Mouse (Mus musculus): ENCODE data around the gene Kirrel. TPM values are rescaled to one million over a fixed set of nuclear protein-coding genes. Genes with fewer than 3 reads are reported as not detected.

Gene Kirrel
- polyA plus RNA-seq, 1 experiment from 2014 or later: 3.5 TPM

DNA sequence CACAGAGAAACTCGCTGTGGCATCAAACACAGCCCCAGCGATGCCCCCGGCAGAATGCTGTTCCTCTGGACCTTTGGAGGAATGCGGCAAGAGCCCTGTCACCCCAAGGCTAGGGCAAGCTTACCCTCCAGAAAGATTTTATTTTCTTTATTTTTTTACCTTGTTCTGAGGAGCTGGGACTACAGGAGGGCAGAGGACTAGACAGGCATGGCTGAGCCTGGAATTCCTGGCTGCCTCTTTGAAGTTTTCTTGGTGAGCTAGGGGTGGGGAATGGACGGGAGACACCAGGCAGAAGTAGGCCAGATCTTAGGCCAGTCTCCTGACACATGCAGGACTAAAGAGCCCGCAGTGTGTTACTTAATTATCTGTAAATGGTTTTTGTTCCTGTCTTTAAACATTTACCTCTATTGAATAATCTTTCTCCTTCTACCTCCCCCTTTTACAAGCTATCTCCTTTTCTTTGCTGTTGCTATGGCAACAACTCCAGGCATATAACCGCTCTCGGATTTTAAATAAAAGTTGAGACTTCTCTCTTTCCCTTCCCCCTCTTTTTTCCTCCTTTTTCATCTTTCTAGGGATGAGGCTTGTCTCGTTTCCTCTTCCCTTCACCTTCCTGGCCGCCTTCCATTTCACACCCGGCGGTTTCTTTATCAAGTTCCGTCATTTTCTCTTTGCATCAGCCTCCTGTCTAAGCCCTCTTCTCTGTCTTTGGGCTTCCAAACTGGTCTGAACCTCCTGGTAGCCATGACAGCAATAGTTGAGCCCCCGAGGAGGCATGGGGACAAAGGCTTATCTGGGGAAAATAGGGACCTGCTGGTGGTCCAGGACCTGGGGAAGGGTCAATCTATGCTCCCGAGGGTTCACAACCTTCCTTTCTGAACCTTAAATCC is 19.9 kb downstream of the Kirrel start:
- no peak overlapping the region for H3K4me3 ChIP-seq (ENCODE audit: low read depth, low read length)
- no peaks in the 10 kb centered on the region for H3K9me3 ChIP-seq (ENCODE audit: low read length)
- H3K27me3 ChIP-seq (replicated peaks; ENCODE audit: insufficient read depth, low read length): no peaks in the 10 kb centered on the region
- DNase-seq (ENCODE audit: low spot score): no peak
- no peaks in the 10 kb centered on the region for H3K36me3 ChIP-seq (ENCODE audit: insufficient read depth, low read length)
- ATAC-seq: no peak
- 33% methylated on average over 15 of the region's 15 CpGs for WGBS
- no peak overlapping the region for H3K9ac ChIP-seq (replicated peaks; ENCODE audit: low read depth)
- no peak overlapping the region for H3K27ac ChIP-seq (ENCODE audit: low read length)
- TF ChIP-seq EP300 (IDR thresholded peaks at IDR 0.05) (no peak), CTCF (IDR thresholded peaks at IDR 0.05) (no peak)
- H3K4me1 ChIP-seq (ENCODE audit: insufficient read depth, low read depth, low read length): peaks cover 39% of the 10 kb centered on the region
- no peak overlapping the region for H3K4me2 ChIP-seq (replicated peaks; ENCODE audit: low read depth, low read length)

DNA sequence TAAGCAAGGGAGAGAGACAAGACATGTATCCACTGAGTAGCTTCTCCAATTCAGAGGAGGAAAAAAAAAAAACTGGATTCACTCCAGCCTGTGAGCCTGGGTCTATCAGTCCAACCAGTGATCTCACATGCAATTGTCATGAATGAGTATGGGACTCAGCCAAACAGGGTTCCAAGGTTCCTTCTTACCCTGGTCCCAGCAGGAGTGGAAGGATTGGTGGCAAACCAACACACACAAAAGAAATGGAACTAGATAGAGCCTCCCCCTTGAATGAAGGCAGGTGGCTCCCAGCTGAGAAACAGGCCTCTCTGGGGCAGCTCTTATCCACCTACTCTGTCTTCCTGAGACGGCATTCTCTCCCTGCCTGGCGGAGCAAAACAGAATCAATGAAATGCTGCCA is 21.5 kb downstream of the Kirrel start:
- DNase-seq (ENCODE audit: low spot score): peak; percentile 42

DNA sequence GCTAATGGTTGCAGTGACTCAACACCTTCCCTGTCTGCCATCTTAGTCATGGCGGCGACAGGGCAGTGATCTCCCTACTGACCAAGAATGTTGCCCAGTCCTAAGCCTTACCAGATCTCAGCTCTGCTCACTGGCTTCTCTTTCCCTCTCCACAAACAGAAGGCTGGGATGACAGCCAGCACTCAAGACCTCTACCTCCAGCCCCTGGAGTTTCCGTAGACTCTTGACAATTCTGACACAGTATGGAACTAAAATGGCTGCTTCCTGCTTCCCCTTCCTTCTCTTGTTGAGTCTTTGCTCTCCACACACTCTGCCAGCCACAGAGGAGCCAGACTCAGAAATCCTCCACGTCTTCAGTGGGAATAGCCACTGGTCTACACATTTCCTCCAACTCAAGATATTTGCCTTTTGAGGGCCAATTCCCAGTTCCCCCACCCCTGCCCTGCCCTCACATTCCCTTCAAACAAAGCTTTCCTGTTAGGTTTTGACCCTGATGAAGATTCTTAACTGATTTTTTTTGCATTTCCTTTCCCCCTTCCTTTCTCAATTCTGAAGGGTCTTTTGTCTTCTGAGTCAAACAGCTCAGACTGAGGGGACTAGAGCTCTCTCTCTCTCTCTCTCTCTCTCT is 22.3 kb downstream of the Kirrel start:
- Histone ChIP-seq H3K4me1 (ENCODE audit: insufficient read depth, low read depth, low read length) (peaks cover 33% of the 10 kb centered on the region), H3K27ac (ENCODE audit: low read length) (peak overlapping the region; percentile 72), H3K4me3 (ENCODE audit: low read depth, low read length) (no peak overlapping the region), H3K27me3 (replicated peaks; ENCODE audit: insufficient read depth, low read length) (no peaks in the 10 kb centered on the region), H3K36me3 (ENCODE audit: insufficient read depth, low read length) (no peaks in the 10 kb centered on the region), H3K4me2 (replicated peaks; ENCODE audit: low read depth, low read length) (no peak overlapping the region), H3K9ac (replicated peaks; ENCODE audit: low read depth) (no peak overlapping the region), H3K9me3 (ENCODE audit: low read length) (no peaks in the 10 kb centered on the region)
- TF ChIP-seq CTCF (IDR thresholded peaks at IDR 0.05) (no peak), EP300 (IDR thresholded peaks at IDR 0.05) (no peak)
- 43% methylated on average over 4 of the region's 4 CpGs for WGBS
- ATAC-seq (peak; percentile 4; the same call in 1 of the 2 replicates), DNase-seq (ENCODE audit: low spot score) (no peak)

More for the DNA sequence above, 21.5 kb downstream of the Kirrel start:
- 32% methylated on average over 2 of the region's 2 CpGs for WGBS
- Histone ChIP-seq H3K36me3 (ENCODE audit: insufficient read depth, low read length) (no peaks in the 10 kb centered on the region), H3K9me3 (ENCODE audit: low read length) (no peaks in the 10 kb centered on the region), H3K4me3 (ENCODE audit: low read depth, low read length) (no peak overlapping the region), H3K27me3 (replicated peaks; ENCODE audit: insufficient read depth, low read length) (no peaks in the 10 kb centered on the region), H3K4me2 (replicated peaks; ENCODE audit: low read depth, low read length) (no peak overlapping the region), H3K9ac (replicated peaks; ENCODE audit: low read depth) (no peak overlapping the region), H3K27ac (ENCODE audit: low read length) (peak overlapping the region; percentile 47; the same call in 1 of the 2 replicates), H3K4me1 (ENCODE audit: insufficient read depth, low read depth, low read length) (peaks cover 34% of the 10 kb centered on the region)
- TF ChIP-seq CTCF (IDR thresholded peaks at IDR 0.05): no peak
- TF ChIP-seq EP300 (IDR thresholded peaks at IDR 0.05): no peak
- no peak for ATAC-seq

DNA sequence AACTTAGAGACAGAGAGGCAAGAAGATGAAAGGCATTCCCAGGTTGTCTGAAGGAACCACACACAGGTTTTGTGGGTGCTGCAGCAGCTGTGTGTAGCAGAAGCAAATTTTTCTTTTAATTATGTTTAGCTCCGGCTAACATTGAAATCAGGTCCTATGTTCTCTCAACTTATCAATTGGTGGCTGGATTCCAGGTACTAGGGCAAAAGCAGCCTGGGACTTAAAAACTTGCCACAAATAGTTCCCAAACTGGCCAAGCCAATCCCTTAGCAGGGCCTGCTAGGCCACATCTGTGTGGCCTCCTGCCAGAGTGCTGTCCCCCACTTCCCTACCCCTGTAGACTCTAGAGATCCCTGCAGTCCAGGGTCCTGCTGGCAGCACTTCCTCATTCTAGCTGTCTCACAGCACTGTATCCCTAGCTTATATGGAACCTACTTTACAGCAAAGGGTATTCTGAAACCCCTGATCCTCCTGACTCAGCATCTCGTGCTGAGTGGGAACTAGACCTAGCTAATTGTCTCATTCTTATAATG is 23.2 kb downstream of the Kirrel start:
- TF ChIP-seq CTCF (IDR thresholded peaks at IDR 0.05) (no peak), EP300 (IDR thresholded peaks at IDR 0.05) (no peak)
- DNase-seq (ENCODE audit: low spot score): no peak
- H3K9me3 ChIP-seq (ENCODE audit: low read length): no peaks in the 10 kb centered on the region
- peak overlapping the region; percentile 34 for H3K4me2 ChIP-seq (replicated peaks; ENCODE audit: low read depth, low read length)
- H3K27ac ChIP-seq (ENCODE audit: low read length): peak overlapping the region; percentile 93
- H3K36me3 ChIP-seq (ENCODE audit: insufficient read depth, low read length): no peaks in the 10 kb centered on the region
- peaks cover 33% of the 10 kb centered on the region for H3K4me1 ChIP-seq (ENCODE audit: insufficient read depth, low read depth, low read length)
- 57% methylated on average over 2 of the region's 2 CpGs for WGBS
- 0 out of 2 replicates have a peak overlapping the region, but pooled peaks have one; percentile 29 for H3K9ac ChIP-seq (replicated peaks; ENCODE audit: low read depth)
- no peaks in the 10 kb centered on the region for H3K27me3 ChIP-seq (replicated peaks; ENCODE audit: insufficient read depth, low read length)
- no peak overlapping the region for H3K4me3 ChIP-seq (ENCODE audit: low read depth, low read length)
- no peak for ATAC-seq

DNA sequence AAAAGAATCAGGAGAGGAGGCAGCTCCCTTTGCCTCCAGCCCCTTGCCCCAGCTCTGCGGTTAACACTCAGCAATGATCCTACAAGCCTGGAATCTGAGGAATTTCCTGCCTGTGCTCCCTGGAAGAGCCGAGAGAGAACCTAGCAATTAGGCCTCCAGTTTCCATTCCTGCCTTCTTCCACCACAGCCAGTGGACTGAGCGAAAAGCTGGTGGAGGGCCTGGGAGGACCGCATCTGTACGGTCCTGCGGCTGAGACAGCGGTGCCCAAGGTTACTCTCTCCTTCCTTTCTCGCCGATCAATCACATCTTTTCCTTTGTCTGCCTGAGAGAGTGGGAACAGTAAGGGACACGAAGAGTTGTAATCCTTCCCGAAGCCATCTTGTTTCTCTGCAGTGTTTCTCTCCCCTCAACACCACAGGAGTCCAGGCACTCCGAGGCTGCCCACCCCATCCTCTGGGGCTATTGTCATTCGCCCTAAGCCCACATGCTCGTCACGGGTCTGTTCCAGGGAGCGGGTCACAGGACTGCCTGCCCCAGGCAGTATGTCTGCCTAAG is 23.8 kb downstream of the Kirrel start:
- peak overlapping the region; percentile 29; the same call in 1 of the 2 replicates for H3K9ac ChIP-seq (replicated peaks; ENCODE audit: low read depth)
- WGBS: 10% methylated on average over 16 of the region's 16 CpGs
- DNase-seq (ENCODE audit: low spot score): peak; percentile 90
- peak; percentile 88 for ATAC-seq
- H3K9me3 ChIP-seq (ENCODE audit: low read length): no peaks in the 10 kb centered on the region
- peak overlapping the region; percentile 34 for H3K4me2 ChIP-seq (replicated peaks; ENCODE audit: low read depth, low read length)
- H3K4me1 ChIP-seq (ENCODE audit: insufficient read depth, low read depth, low read length): peaks cover 33% of the 10 kb centered on the region
- no peaks in the 10 kb centered on the region for H3K27me3 ChIP-seq (replicated peaks; ENCODE audit: insufficient read depth, low read length)
- H3K27ac ChIP-seq (ENCODE audit: low read length): peak overlapping the region; percentile 93
- H3K4me3 ChIP-seq (ENCODE audit: low read depth, low read length): no peak overlapping the region
- TF ChIP-seq EP300 (IDR thresholded peaks at IDR 0.05) (peak; percentile 57; the same call in 1 of the 2 replicates), CTCF (IDR thresholded peaks at IDR 0.05) (no peak)
- H3K36me3 ChIP-seq (ENCODE audit: insufficient read depth, low read length): no peaks in the 10 kb centered on the region

Measured in lung, postnatal 0 days (tissue).